Mouse (Mus musculus) cerebellum, adult 11-12 months (tissue): ENCODE measurements around the gene 4930555G01Rik.
"Not testable (repeated sequence)": the region's sequence is repeated elsewhere in the genome, so short reads cannot be mapped to it uniquely, and the experiment has no call there.

Source experiments
- DNase-seq: peaks from one replicate; pipeline ENCODE4 v3.0.0; 2022

The 4930555G01Rik gene

GRCm38 (mm10) chr14:5050329-5050728 lies at the start of gene 4930555G01Rik:
TSS of gene 4930555G01Rik (plus strand) at chr14:5050629.
- not testable (repeated sequence) for DNase-seq

- not testable (repeated sequence) for DNase-seq
These were observed 34.8 kb upstream of the 4930555G01Rik start, which contains the start of gene Gm3298 for GRCm38 (mm10) chr14:5015591-5015990. TSS of gene Gm3298 (plus strand) at chr14:5015891.

- DNase-seq = not testable (repeated sequence)
These were observed 20.4 kb downstream of the 4930555G01Rik start, which contains the start of gene Gm8281 for GRCm38 (mm10) chr14:5070611-5071490. TSS of gene Gm8281 (plus strand) at chr14:5071040.
